Mouse (Mus musculus): ENCODE measurements around the gene Tlr9. TPM values are rescaled to one million over a fixed set of nuclear protein-coding genes. Genes with fewer than 3 reads are reported as not detected.

Gene Tlr9
- polyA plus RNA-seq, 1 experiment from 2014 or later, result 0.07 TPM

DNA sequence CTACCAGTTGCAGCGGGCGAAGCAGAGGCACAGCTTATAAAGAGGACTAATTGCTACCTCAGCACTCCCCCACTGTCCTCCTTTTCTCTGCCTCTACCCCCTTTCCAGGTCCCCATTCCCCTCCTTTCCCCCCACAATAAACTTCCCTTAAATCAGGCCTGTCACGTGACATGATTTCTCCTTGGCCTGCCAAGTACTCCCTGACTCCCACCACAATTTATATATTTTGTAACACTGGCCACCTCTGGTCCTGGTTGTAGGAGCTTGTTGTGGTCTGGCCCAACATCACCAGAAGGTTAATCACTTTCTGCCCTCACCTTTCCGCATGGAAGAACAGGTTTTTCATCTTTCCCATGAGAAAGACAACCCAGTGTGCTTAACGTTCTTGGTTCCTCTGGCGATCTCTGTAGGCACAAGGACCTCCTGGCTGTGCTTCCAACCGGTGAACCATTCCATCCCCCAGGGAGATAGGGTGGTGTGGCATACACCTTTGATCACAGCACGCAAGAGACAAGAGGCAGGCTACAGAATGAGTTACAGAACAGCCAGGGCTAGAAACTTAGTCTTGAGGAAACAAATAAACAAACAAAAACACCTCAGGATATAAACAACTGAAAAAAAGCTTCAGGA is 1.4 kb upstream of the Tlr9 start:
- DNase-seq (ENCODE audit: low spot score), result peak; percentile 66
- WGBS, result 22% methylated on average over 8 of the region's 8 CpGs
- H3K27ac ChIP-seq, result no peak overlapping the region

DNA sequence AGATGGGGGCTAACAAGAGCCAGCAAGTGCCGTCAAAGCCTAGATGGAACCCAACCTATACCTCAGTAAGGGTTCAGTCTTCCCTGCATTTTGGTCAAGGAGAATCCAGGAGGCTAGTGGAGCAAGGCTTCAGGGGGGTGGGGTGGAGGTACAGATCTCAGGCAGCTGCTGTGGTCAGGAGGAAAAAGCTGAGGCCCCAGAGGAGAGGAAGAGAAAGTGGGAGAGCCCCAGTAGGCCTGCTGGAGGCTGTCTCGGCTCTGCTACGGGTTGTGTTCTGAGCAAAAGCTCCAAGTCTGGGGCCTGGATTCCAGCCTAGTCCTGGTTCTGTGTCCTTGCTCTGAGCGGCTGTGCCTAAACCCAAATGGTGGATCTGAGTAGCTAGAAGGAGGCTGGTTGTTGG is 596 bp downstream of the Tlr9 start:
- WGBS, result 74% methylated on average over 4 of the region's 4 CpGs
- TF ChIP-seq CTCF (IDR thresholded peaks at IDR 0.05; ENCODE audit: low read depth), result no peak
- no peak overlapping the region for H3K4me2 ChIP-seq (ENCODE audit: low read length)
- DNase-seq (ENCODE audit: low spot score), result no peak
- H3K36me3 ChIP-seq (ENCODE audit: insufficient read depth, low read length), result no peaks in the 10 kb centered on the region
- no peak for ATAC-seq (replicated peaks; ENCODE audit: low FRiP score, low read depth)
- peaks cover 5% of the 10 kb centered on the region; the same call in 1 of the 2 replicates for H3K4me1 ChIP-seq (replicated peaks; ENCODE audit: insufficient read depth, low read length)
- H3K27me3 ChIP-seq (ENCODE audit: insufficient read depth, low read length), result no peaks in the 10 kb centered on the region
- H3K9ac ChIP-seq (ENCODE audit: low read depth, low read length), result no peak overlapping the region
- no peak overlapping the region for H3K4me3 ChIP-seq (replicated peaks; ENCODE audit: low read depth, low read length)
- H3K27ac ChIP-seq, result no peak overlapping the region
- H3K9me3 ChIP-seq (replicated peaks; ENCODE audit: low read length), result no peaks in the 10 kb centered on the region

More for the DNA sequence above, 1.4 kb upstream of the Tlr9 start:
- Histone ChIP-seq H3K9ac (ENCODE audit: low read depth, low read length) (no peak overlapping the region), H3K9me3 (replicated peaks; ENCODE audit: low read length) (no peaks in the 10 kb centered on the region), H3K27me3 (ENCODE audit: insufficient read depth, low read length) (no peaks in the 10 kb centered on the region), H3K4me1 (replicated peaks; ENCODE audit: insufficient read depth, low read length) (peaks cover 4% of the 10 kb centered on the region; the same call in 1 of the 2 replicates), H3K36me3 (ENCODE audit: insufficient read depth, low read length) (no peaks in the 10 kb centered on the region), H3K4me3 (replicated peaks; ENCODE audit: low read depth, low read length) (no peak overlapping the region), H3K4me2 (ENCODE audit: low read length) (no peak overlapping the region)
- TF ChIP-seq CTCF (IDR thresholded peaks at IDR 0.05; ENCODE audit: low read depth), result no peak
- ATAC-seq (replicated peaks; ENCODE audit: low FRiP score, low read depth), result no peak

DNA sequence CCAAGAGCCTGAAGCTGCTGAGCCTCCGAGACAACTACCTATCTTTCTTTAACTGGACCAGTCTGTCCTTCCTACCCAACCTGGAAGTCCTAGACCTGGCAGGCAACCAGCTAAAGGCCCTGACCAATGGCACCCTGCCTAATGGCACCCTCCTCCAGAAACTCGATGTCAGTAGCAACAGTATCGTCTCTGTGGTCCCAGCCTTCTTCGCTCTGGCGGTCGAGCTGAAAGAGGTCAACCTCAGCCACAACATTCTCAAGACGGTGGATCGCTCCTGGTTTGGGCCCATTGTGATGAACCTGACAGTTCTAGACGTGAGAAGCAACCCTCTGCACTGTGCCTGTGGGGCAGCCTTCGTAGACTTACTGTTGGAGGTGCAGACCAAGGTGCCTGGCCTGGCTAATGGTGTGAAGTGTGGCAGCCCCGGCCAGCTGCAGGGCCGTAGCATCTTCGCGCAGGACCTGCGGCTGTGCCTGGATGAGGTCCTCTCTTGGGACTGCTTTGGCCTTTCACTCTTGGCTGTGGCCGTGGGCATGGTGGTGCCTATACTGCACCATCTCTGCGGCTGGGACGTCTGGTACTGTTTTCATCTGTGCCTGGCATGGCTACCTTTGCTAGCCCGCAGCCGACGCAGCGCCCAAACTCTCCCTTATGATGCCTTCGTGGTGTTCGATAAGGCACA is 3.2 kb downstream of the Tlr9 start:
- peak overlapping the region; percentile 65 for H3K4me2 ChIP-seq (ENCODE audit: low read length)
- no peak overlapping the region; the same call in 1 of the 2 replicates for H3K9ac ChIP-seq (ENCODE audit: low read depth, low read length)
- H3K27ac ChIP-seq, result peak overlapping the region; percentile 19; the same call in 1 of the 2 replicates
- H3K9me3 ChIP-seq (replicated peaks; ENCODE audit: low read length), result no peaks in the 10 kb centered on the region
- DNase-seq (ENCODE audit: low spot score), result no peak
- 60% methylated on average over 24 of the region's 24 CpGs for WGBS
- 0 out of 2 replicates have a peak, but pooled peaks have one; percentile 2 for ATAC-seq (replicated peaks; ENCODE audit: low FRiP score, low read depth)
- no peaks in the 10 kb centered on the region for H3K27me3 ChIP-seq (ENCODE audit: insufficient read depth, low read length)
- H3K4me3 ChIP-seq (replicated peaks; ENCODE audit: low read depth, low read length), result peak overlapping the region; percentile 24
- H3K36me3 ChIP-seq (ENCODE audit: insufficient read depth, low read length), result no peaks in the 10 kb centered on the region
- peaks cover 5% of the 10 kb centered on the region; the same call in 1 of the 2 replicates for H3K4me1 ChIP-seq (replicated peaks; ENCODE audit: insufficient read depth, low read length)
- no peak for TF ChIP-seq CTCF (IDR thresholded peaks at IDR 0.05; ENCODE audit: low read depth)

DNA sequence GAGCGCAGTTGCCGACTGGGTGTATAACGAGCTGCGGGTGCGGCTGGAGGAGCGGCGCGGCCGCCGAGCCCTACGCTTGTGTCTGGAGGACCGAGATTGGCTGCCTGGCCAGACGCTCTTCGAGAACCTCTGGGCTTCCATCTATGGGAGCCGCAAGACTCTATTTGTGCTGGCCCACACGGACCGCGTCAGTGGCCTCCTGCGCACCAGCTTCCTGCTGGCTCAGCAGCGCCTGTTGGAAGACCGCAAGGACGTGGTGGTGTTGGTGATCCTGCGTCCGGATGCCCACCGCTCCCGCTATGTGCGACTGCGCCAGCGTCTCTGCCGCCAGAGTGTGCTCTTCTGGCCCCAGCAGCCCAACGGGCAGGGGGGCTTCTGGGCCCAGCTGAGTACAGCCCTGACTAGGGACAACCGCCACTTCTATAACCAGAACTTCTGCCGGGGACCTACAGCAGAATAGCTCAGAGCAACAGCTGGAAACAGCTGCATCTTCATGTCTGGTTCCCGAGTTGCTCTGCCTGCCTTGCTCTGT is 3.8 kb downstream of the Tlr9 start:
- Histone ChIP-seq H3K4me3 (replicated peaks; ENCODE audit: low read depth, low read length) (peak overlapping the region; percentile 24), H3K9me3 (replicated peaks; ENCODE audit: low read length) (no peaks in the 10 kb centered on the region), H3K4me2 (ENCODE audit: low read length) (peak overlapping the region; percentile 65), H3K27me3 (ENCODE audit: insufficient read depth, low read length) (no peaks in the 10 kb centered on the region), H3K9ac (ENCODE audit: low read depth, low read length) (peak overlapping the region; percentile 44; the same call in 1 of the 2 replicates), H3K4me1 (replicated peaks; ENCODE audit: insufficient read depth, low read length) (peaks cover 5% of the 10 kb centered on the region; the same call in 1 of the 2 replicates), H3K27ac (peak overlapping the region; percentile 19; the same call in 1 of the 2 replicates), H3K36me3 (ENCODE audit: insufficient read depth, low read length) (no peaks in the 10 kb centered on the region)
- peak; percentile 65 for DNase-seq (ENCODE audit: low spot score)
- WGBS, result 12% methylated on average over 34 of the region's 34 CpGs
- TF ChIP-seq CTCF (IDR thresholded peaks at IDR 0.05; ENCODE audit: low read depth), result peak; percentile 53
- ATAC-seq (replicated peaks; ENCODE audit: low FRiP score, low read depth), result peak; percentile 45

DNA sequence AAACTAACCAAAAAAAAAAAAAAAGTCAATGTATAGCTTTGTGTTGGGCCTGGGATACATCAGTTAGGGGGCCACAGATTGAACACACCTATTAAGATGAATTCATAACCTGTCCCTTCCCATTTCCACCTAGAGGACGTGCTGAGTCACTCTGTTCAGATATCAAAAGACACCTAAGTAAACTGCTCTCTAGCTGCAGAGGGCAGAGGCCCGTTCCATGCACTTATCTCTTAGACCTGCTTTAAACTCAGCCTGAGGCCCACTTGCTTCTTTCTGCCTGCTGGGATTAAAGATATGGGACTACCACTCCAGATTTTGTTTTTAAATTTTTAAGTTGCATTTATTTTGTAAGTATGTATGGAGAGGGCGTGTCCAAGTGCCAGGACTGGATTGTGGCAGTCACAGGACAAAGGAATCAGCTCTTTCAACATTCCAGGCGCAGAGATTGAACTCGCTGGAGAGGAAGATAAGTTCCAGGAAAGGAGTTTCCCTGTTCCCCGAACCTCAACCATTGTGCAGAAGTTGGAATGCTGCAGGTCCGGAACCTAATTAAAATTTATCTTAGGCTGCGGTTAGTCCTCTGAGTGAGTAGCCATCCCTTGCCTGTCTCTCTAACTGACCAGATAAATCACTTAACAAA is 5.5 kb downstream of the Tlr9 start:
- DNase-seq (ENCODE audit: low spot score) (no peak), ATAC-seq (replicated peaks; ENCODE audit: low FRiP score, low read depth) (no peak)
- H3K27me3 ChIP-seq (ENCODE audit: insufficient read depth, low read length), result no peaks in the 10 kb centered on the region
- H3K4me2 ChIP-seq (ENCODE audit: low read length), result no peak overlapping the region
- WGBS, result 60% methylated on average over 8 of the region's 8 CpGs
- no peak overlapping the region for H3K27ac ChIP-seq
- H3K9me3 ChIP-seq (replicated peaks; ENCODE audit: low read length), result no peaks in the 10 kb centered on the region
- peaks cover 3% of the 10 kb centered on the region; the same call in 1 of the 2 replicates for H3K36me3 ChIP-seq (ENCODE audit: insufficient read depth, low read length)
- peaks cover 5% of the 10 kb centered on the region; the same call in 1 of the 2 replicates for H3K4me1 ChIP-seq (replicated peaks; ENCODE audit: insufficient read depth, low read length)
- no peak for TF ChIP-seq CTCF (IDR thresholded peaks at IDR 0.05; ENCODE audit: low read depth)
- no peak overlapping the region for H3K4me3 ChIP-seq (replicated peaks; ENCODE audit: low read depth, low read length)
- H3K9ac ChIP-seq (ENCODE audit: low read depth, low read length), result no peak overlapping the region

Measured in kidney, postnatal 0 days (tissue).